Mouse (Mus musculus): ENCODE measurements around the gene Thap8. TPM values are rescaled to one million over a fixed set of nuclear protein-coding genes. Genes with fewer than 3 reads are reported as not detected.

Thap8 gene
- polyA plus RNA-seq, 1 experiment, result not detected

DNA sequence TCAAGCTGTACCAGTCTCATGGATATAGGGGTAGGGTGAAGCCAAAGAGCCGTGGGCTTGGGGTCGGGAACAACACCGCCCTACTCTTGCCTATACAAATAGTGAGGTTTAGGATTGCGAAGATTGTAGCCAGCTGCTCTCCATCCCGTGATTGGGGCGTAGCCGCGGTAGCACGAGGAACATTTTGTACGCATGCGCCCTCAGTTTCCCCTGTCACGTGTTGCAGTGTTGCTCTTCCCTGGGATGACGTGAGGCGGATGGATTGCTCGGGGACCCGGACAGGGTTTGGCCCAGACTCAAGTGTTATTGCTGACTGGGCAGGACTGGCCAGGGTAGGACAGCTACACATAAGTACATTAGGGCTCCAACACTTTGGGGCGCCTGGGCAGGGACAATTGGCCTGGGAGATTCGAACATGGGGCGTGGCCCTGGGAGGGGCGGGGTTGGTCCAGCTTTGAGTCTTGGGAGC is 810 bp downstream of the Thap8 start:
- Histone ChIP-seq H3K4me1 (ENCODE audit: control insufficient read depth, insufficient read depth, low read length) (0 out of 2 replicates have a peak, but pooled peaks cover 4% of the 10 kb centered on the region), H3K27ac (ENCODE audit: insufficient read depth, low read depth, low read length) (peak overlapping the region; percentile 99), H3K4me3 (ENCODE audit: insufficient read depth, low read depth, low read length) (peak overlapping the region; percentile 74)
- WGBS, result under 1% methylated on average over 20 of the region's 20 CpGs
- TF ChIP-seq POLR2A (IDR thresholded peaks at IDR 0.05; ENCODE audit: insufficient read depth, low read depth, low read length) (peak; percentile 44; the same call in 1 of the 2 replicates), CTCF (IDR thresholded peaks at IDR 0.05; ENCODE audit: insufficient read depth, low read depth, low read length) (no peak)

DNA sequence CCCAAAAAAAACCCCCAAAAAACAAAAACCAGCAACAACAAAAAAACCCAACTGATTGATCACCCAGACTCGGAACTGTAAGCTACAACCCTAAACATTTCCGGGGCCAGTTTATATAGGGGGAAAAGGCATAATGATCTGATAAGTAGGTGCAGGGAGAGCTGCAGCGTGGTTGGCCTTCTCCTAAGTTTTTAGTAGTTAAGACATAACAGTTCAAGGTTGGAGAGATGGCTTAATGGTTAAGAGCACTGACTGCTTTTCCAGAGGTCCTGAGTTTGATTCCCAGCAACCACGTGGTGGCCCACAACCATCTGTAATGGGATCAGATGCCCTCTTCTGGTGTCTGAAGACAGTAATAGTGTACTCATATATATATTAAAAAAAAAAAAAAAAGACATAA is 1.6 kb downstream of the Thap8 start:
- TF ChIP-seq CTCF (IDR thresholded peaks at IDR 0.05; ENCODE audit: insufficient read depth, low read depth, low read length) (no peak), POLR2A (IDR thresholded peaks at IDR 0.05; ENCODE audit: insufficient read depth, low read depth, low read length) (no peak)
- Histone ChIP-seq H3K27ac (ENCODE audit: insufficient read depth, low read depth, low read length) (no peak overlapping the region), H3K4me3 (ENCODE audit: insufficient read depth, low read depth, low read length) (no peak overlapping the region), H3K4me1 (ENCODE audit: control insufficient read depth, insufficient read depth, low read length) (0 out of 2 replicates have a peak, but pooled peaks cover 4% of the 10 kb centered on the region)
- 77% methylated on average over 4 of the region's 4 CpGs for WGBS

- Histone ChIP-seq H3K4me3 (ENCODE audit: insufficient read depth, low read depth, low read length) (no peak overlapping the region), H3K27ac (ENCODE audit: insufficient read depth, low read depth, low read length) (no peak overlapping the region), H3K4me1 (ENCODE audit: control insufficient read depth, insufficient read depth, low read length) (0 out of 2 replicates have a peak, but pooled peaks cover 4% of the 10 kb centered on the region)
- WGBS, result 84% methylated on average over 7 of the region's 7 CpGs
- no peak for TF ChIP-seq POLR2A (IDR thresholded peaks at IDR 0.05; ENCODE audit: insufficient read depth, low read depth, low read length)
- no peak for TF ChIP-seq CTCF (IDR thresholded peaks at IDR 0.05; ENCODE audit: insufficient read depth, low read depth, low read length)
Measured at GRCm38 (mm10) chr7:30282740-30283139, 2.8 kb downstream of the Thap8 start.

DNA sequence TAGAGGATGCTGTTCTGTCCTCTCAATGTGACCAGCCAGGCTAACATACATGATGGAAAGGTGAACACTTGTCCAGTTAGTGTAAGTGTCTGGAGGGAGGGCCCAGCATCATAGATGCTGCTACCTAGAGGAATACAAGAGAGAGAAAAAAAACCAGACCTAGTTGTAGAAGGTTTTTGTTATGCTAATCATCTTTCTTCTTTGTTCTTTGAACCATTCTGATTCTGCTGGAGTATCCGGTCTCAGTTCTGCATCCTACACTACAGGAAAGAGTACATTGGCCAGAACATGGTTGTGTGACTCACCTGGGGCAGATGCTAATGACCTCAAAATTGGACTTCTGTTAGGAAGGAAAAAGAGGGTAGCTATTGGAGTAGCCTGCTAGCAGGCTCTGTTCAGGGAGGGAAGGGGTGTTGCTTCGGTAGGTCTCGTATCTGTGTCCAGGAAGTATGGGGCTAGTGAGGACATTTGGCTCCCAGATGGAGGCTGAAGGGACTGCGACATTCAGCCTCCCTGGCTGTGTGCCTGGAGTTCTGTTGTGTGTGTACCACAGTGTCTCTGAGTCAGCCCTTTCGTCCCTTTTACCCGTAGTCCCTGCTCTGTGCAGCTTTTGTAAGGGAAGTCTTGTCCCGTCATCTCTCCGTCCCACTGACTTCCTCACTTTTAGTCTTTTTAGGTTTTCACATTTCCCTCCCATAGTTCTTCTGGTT is 7.0 kb downstream of the Thap8 start:
- peaks cover 6% of the 10 kb centered on the region for H3K4me1 ChIP-seq (ENCODE audit: control insufficient read depth, insufficient read depth, low read length)
- TF ChIP-seq POLR2A (IDR thresholded peaks at IDR 0.05; ENCODE audit: insufficient read depth, low read depth, low read length), result no peak
- no peak for TF ChIP-seq CTCF (IDR thresholded peaks at IDR 0.05; ENCODE audit: insufficient read depth, low read depth, low read length)
- WGBS, result 51% methylated on average over 8 of the region's 8 CpGs
- H3K27ac ChIP-seq (ENCODE audit: insufficient read depth, low read depth, low read length), result no peak overlapping the region
- no peak overlapping the region for H3K4me3 ChIP-seq (ENCODE audit: insufficient read depth, low read depth, low read length)

- Histone ChIP-seq H3K4me1 (ENCODE audit: control insufficient read depth, insufficient read depth, low read length) (peaks cover 11% of the 10 kb centered on the region), H3K4me3 (ENCODE audit: insufficient read depth, low read depth, low read length) (no peak overlapping the region), H3K27ac (ENCODE audit: insufficient read depth, low read depth, low read length) (no peak overlapping the region)
- 61% methylated on average over 6 of the region's 6 CpGs for WGBS
- TF ChIP-seq POLR2A (IDR thresholded peaks at IDR 0.05; ENCODE audit: insufficient read depth, low read depth, low read length), result no peak
- TF ChIP-seq CTCF (IDR thresholded peaks at IDR 0.05; ENCODE audit: insufficient read depth, low read depth, low read length), result no peak
Measured at GRCm38 (mm10) chr7:30288046-30288445, 8.2 kb downstream of the Thap8 start.

DNA sequence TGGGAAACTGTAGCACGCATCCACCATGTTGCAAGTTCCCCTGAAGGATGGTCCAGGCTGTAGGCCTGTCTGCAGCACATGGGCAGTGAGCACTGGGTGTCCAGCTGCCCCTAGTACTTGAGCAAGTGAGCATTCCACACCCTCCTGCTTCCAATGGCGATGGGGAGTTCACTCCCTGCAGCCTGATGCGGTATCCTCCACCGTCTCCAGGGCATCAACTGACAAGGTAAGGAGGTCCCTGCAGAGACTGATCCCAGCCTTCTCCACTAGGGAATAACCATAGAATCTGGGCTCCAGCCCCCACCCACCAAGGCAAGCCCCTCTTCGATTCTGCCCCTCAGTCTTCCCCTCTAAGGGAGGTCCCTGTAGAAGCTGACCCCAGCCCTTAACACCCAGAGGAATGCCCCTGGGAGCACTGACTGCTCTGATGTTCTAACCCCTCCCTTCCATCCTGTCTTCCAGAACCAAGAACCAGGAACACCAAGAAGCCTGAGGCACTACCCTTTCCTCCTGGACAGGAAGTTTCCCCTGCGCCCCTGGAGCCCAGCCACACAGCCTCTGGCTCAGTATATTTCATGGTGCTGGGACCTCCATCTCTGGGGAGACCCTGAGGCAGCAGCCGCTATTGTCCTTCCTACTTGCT is 9.3 kb downstream of the Thap8 start:
- Histone ChIP-seq H3K27ac (ENCODE audit: insufficient read depth, low read depth, low read length) (no peak overlapping the region), H3K4me1 (ENCODE audit: control insufficient read depth, insufficient read depth, low read length) (peaks cover 17% of the 10 kb centered on the region), H3K4me3 (ENCODE audit: insufficient read depth, low read depth, low read length) (no peak overlapping the region)
- WGBS, result 77% methylated on average over 7 of the region's 7 CpGs
- TF ChIP-seq CTCF (IDR thresholded peaks at IDR 0.05; ENCODE audit: insufficient read depth, low read depth, low read length) (no peak), POLR2A (IDR thresholded peaks at IDR 0.05; ENCODE audit: insufficient read depth, low read depth, low read length) (no peak)

- Histone ChIP-seq H3K27ac (ENCODE audit: insufficient read depth, low read depth, low read length) (no peak overlapping the region), H3K4me3 (ENCODE audit: insufficient read depth, low read depth, low read length) (no peak overlapping the region), H3K4me1 (ENCODE audit: control insufficient read depth, insufficient read depth, low read length) (peaks cover 20% of the 10 kb centered on the region)
- TF ChIP-seq CTCF (IDR thresholded peaks at IDR 0.05; ENCODE audit: insufficient read depth, low read depth, low read length) (no peak), POLR2A (IDR thresholded peaks at IDR 0.05; ENCODE audit: insufficient read depth, low read depth, low read length) (no peak)
- 63% methylated on average over 10 of the region's 10 CpGs for WGBS
Measured at GRCm38 (mm10) chr7:30289714-30290399, 10.0 kb downstream of the Thap8 start.

DNA sequence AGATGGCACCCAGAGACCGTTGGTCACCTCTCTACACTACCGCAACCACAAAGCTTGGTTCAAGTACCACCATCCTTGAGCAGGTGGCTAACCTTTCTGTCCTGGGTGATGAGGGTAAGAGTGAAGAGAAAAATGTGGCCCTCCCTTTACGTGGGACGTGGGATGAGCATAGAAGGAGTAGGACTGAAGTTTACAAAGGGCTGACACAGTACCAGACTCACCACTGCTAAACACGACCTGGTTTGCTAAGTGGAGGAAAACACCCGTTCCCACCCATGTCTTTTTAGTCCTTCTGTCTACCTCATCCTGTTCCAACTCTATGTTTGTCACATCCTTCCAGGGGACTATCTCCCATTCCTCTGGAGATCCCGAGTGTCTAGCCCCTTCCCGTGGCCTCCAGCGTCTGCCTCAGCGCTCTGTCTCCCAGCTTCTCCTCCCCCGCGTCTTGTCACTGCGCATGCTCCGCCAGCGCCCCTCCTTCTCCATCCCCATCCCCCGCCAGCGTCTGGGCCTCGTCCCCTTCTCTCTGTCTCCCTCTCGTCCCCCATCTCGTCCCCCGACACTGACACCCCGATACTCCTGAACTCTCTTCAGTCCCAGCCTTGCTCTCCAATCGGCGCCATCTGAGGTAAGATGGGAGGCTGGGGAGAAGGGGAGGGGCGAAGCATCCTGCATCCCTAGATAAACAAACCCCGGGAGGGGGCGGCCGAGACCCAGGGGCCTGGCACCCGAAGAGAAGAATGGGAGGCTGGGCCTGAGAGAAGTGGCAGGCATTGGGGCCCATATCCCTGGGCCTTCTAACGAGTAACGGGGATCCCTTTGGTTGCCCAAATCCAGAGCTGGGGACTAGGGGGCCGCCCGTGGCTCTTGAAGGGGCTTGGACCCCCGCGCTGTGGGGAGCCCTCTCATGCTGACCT is 11.6 kb downstream of the Thap8 start, which contains the start of gene Clip3:
Gene Clip3 (plus strand): TSS at position 514 of the 917 bp plus-strand sequence.
- Histone ChIP-seq H3K27ac (ENCODE audit: insufficient read depth, low read depth, low read length) (peak within 1 kb of the TSS; percentile 84), H3K4me3 (ENCODE audit: insufficient read depth, low read depth, low read length) (peak within 1 kb of the TSS; percentile 86), H3K4me1 (ENCODE audit: control insufficient read depth, insufficient read depth, low read length) (peaks cover 25% of the 10 kb centered on the region)
- 6% methylated on average over 35 of the region's 35 CpGs for WGBS
- TF ChIP-seq POLR2A (IDR thresholded peaks at IDR 0.05; ENCODE audit: insufficient read depth, low read depth, low read length) (peak; percentile 93), CTCF (IDR thresholded peaks at IDR 0.05; ENCODE audit: insufficient read depth, low read depth, low read length) (no peak)
